Mouse (Mus musculus): ENCODE data around the gene Tmbim6. TPM values are rescaled to one million over a fixed set of nuclear protein-coding genes. Genes with fewer than 3 reads are reported as not detected.

Gene Tmbim6
- polyA plus RNA-seq, 1 experiment from 2014 or later: 227 TPM

DNA sequence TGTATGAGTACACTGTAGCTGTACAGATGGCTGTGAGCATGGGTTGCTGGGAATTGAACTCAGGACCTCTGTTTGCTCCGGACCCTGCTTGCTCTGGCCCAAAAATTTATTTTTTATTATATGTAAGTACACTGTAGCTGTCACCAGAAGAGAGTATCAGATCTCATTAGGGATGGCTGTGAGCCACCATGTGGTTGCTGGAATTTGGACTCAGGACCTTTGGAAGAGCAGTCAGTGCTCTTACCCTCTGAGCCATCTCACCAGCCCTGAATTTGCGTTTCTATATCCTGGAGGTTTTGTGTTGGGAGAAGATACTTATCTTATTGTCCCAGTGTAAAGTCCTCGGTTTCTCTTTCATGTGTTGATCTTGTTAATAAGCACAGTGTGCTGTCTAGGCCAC, 5.9 kb upstream of the Tmbim6 start:
- ATAC-seq: no peak
- no peak overlapping the region for H3K4me2 ChIP-seq
- no peaks in the 10 kb centered on the region for H3K27me3 ChIP-seq
- 73% methylated on average over 3 of the region's 3 CpGs for WGBS
- H3K4me3 ChIP-seq: no peak overlapping the region
- H3K9me3 ChIP-seq (replicated peaks): no peaks in the 10 kb centered on the region
- no peak overlapping the region for H3K9ac ChIP-seq
- H3K27ac ChIP-seq: no peak overlapping the region
- no peaks in the 10 kb centered on the region for H3K36me3 ChIP-seq (ENCODE audit: poor library complexity, severe bottlenecking)
- H3K4me1 ChIP-seq: no peaks in the 10 kb centered on the region

DNA sequence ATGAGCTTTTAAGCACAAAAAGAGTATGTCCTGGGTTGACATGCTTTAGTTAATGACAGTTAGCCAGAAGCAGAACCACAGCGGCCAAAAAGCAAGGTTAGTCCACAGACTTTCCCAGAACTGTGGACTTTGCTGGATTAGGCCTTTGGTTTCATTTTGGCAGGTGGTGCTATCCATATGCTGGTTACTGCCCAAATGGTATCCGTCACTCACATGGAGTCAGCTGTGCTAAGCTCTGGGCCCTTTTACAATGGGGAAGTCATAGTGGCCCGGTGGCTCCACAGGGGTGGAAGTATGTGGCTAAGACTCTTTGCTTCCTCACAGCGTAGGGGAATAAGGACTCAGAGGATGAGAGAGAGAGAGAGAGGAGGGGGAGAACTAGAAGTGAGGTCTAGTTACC, 4.7 kb upstream of the Tmbim6 start:
- Histone ChIP-seq H3K27ac (no peak overlapping the region), H3K4me2 (no peak overlapping the region), H3K9me3 (replicated peaks) (no peaks in the 10 kb centered on the region), H3K4me1 (peaks cover 6% of the 10 kb centered on the region), H3K4me3 (no peak overlapping the region), H3K27me3 (no peaks in the 10 kb centered on the region), H3K36me3 (ENCODE audit: poor library complexity, severe bottlenecking) (no peaks in the 10 kb centered on the region), H3K9ac (no peak overlapping the region)
- 73% methylated on average over 4 of the region's 4 CpGs for WGBS
- no peak for ATAC-seq

DNA sequence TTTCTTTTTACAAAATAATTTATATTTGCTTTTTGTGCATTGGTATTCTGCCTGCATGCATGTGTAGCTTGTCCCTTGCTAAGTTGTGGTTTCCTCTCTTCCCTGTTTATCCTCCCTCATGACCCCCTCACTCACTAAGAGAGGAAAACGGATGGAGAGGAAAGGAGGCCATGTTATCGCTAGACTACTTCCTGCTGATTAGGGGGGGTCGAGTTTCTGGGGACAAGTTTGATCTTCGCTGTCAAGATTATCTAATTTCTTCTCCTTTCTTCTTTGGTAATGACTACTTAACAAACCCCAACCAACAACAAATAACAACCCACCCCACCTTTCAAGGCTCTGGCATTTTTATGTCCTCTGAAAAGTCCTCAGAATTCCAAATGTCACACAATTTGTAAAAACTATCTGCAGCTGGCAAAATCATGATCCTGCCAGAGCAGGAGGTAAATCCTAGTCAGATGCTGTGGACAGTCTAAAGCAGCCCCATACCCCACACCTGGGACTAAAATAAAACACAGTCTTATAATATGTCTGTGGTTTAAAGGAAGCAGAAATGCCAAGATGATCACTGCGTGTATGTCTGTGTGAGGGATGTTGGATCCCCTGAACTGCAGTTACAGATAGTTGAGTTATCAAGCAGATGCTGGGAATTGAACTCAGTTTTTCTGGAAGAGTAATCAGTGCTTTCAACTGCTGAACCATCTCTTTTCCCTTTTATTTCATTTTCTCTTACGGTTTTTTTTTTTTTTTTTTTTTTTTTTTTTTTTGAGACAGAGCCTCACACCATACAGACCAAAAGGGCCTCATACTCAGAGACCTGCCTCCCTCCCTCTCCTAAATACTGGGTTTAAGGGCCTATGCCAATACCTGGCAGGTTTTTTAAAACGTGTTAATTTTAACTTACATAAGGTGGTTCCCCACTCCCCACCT, 1.9 kb upstream of the Tmbim6 start:
- no peak overlapping the region for H3K4me2 ChIP-seq
- ATAC-seq: no peak
- H3K27ac ChIP-seq: no peak overlapping the region
- no peaks in the 10 kb centered on the region for H3K27me3 ChIP-seq
- H3K36me3 ChIP-seq (ENCODE audit: poor library complexity, severe bottlenecking): no peaks in the 10 kb centered on the region
- no peaks in the 10 kb centered on the region for H3K9me3 ChIP-seq (replicated peaks)
- H3K4me1 ChIP-seq: peaks cover 29% of the 10 kb centered on the region
- H3K9ac ChIP-seq: no peak overlapping the region
- 81% methylated on average over 7 of the region's 7 CpGs for WGBS
- H3K4me3 ChIP-seq: no peak overlapping the region

DNA sequence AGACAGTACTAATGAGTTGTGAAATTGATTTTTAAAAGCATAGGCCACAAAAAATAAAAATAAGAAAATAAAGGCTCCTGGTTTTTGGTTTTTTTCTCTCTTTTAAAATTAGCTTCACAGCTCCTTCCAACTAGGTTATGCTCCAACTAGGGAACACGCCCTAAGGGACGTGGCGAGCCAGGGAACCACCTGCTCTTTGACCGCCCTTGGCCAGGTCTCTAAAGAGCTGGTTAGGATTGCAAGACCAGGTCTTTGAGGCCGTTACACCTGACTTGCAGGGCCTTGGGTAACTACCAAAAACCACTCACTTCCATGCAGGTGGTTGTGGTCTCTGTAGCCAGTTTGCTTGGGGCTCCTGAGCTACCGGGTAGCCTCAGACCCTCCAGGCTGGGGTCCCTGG, 707 bp upstream of the Tmbim6 start:
- Histone ChIP-seq H3K27ac (no peak overlapping the region), H3K36me3 (ENCODE audit: poor library complexity, severe bottlenecking) (no peaks in the 10 kb centered on the region), H3K4me3 (peak overlapping the region; percentile 85), H3K4me2 (peak overlapping the region; percentile 71), H3K9me3 (replicated peaks) (no peaks in the 10 kb centered on the region), H3K4me1 (peaks cover 41% of the 10 kb centered on the region), H3K9ac (peak overlapping the region; percentile 56; the same call in 1 of the 2 replicates), H3K27me3 (no peaks in the 10 kb centered on the region)
- no peak for ATAC-seq
- 80% methylated on average over 6 of the region's 6 CpGs for WGBS

DNA sequence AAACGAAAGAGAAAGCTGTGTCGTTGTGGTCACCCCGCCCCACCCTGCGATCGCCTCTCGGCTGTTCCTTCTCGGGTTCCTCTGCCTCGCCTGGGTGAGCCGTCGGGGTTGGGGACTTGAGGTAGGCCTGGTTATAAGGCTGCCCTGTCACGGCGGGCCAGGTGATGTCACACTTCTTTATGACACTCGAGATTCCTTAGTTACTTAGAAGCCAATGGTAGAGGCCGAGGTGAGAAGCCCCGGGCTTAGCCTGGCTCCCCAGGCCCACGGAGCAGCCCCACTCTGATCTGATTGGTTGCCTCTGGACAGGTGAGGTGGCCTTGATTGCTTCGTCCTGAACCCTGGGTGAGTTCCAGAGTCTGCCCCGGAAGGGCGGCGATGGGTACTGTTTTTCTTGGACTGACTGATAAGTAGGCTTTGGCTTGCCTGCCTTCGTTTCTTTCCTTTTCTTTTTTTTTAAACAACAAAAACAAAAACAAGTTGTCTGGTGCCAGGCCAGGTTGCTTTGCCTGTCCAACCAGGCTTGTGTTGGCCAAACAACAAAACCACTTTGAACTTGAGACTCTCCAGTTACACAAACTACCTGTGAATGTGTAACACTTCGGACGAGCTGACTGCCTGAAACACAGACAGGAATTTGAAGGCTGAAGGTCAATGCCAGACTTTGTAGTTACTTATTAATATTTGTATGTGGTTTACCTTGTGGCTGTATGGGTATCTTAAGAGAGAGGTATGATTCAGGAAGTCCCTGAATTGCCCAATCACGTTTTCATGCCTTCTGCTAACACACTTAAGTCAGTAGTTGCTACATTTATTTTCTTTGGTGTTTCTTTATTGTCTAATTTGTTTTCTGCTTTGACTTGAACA, 937 bp downstream of the Tmbim6 start:
- Histone ChIP-seq H3K4me3 (peak overlapping the region; percentile 85), H3K27me3 (no peaks in the 10 kb centered on the region), H3K9ac (peak overlapping the region; percentile 92), H3K27ac (peak overlapping the region; percentile 79), H3K4me2 (peak overlapping the region; percentile 97), H3K36me3 (ENCODE audit: poor library complexity, severe bottlenecking) (no peaks in the 10 kb centered on the region), H3K4me1 (peaks cover 43% of the 10 kb centered on the region), H3K9me3 (replicated peaks) (no peaks in the 10 kb centered on the region)
- no peak for ATAC-seq
- WGBS: 13% methylated on average over 24 of the region's 24 CpGs

DNA sequence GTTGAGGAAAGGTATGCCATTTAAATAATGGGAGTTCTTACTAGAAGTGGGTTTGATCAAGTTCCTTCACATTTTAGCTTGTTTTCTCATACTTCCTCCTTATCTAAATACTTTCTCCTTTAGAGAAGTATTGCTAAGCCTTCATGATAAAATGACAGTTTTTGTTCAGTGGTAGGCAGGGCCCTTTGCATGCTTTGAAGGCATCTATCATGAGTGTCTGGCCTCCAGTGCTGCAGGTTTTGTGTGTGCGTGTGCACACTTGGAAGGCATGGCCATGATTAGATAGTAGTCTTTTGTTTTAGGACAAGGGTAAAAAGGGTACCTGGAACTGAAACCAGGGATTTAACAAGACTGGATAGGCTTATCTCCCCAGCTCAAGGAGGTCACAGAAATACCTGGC, 3.8 kb downstream of the Tmbim6 start:
- Histone ChIP-seq H3K4me2 (no peak overlapping the region), H3K4me1 (peaks cover 52% of the 10 kb centered on the region), H3K4me3 (no peak overlapping the region), H3K27ac (no peak overlapping the region), H3K9me3 (replicated peaks) (no peaks in the 10 kb centered on the region), H3K27me3 (no peaks in the 10 kb centered on the region), H3K36me3 (ENCODE audit: poor library complexity, severe bottlenecking) (no peaks in the 10 kb centered on the region), H3K9ac (no peak overlapping the region)
- 85% methylated on average over 1 of the region's 1 CpGs for WGBS
- ATAC-seq: no peak

DNA sequence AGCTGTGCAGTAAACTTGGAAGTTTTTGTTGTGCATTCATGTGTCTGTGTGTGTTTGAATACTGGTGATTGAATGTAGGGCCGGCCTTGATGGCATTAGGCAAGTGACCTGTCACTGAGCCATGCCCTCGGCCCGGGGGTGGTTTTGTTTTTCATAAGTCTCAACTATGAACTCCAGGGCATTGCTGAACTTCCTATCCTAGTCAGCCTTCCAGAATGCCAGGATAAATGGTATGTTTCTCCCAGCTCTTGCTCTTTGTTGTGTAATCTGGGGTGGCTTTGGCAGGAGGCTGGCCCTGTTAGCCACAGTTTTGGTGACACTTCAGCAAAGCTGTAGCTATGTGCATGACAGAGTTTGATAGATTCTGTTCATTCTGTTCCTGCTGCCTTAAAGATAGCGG, 4.2 kb downstream of the Tmbim6 start:
- no peaks in the 10 kb centered on the region for H3K9me3 ChIP-seq (replicated peaks)
- H3K9ac ChIP-seq: no peak overlapping the region
- H3K27me3 ChIP-seq: no peaks in the 10 kb centered on the region
- H3K27ac ChIP-seq: no peak overlapping the region
- ATAC-seq: no peak
- H3K36me3 ChIP-seq (ENCODE audit: poor library complexity, severe bottlenecking): peaks cover under 1% of the 10 kb centered on the region; the same call in 1 of the 2 replicates
- 77% methylated on average over 4 of the region's 4 CpGs for WGBS
- no peak overlapping the region for H3K4me3 ChIP-seq
- H3K4me2 ChIP-seq: no peak overlapping the region
- H3K4me1 ChIP-seq: peaks cover 52% of the 10 kb centered on the region

DNA sequence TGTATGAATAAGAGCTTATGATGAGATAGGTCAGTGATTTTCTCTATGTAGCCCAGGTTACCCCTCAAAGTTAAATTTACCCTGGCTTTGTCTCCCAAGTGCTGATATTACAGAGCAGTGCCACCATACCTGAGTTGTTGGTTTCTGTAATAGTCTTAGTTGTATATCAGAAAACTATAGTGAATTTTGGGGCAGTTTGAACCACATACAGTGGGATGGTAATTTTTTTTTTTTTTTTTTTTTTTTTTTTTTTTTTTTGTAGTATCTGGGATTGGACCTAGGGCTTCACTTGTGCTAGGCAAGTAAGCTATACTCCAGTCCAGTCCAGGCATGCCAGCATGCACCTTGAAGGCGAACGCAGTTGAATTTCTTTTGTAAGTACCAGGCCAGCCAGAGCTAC, 4.9 kb downstream of the Tmbim6 start:
- Histone ChIP-seq H3K27me3 (no peaks in the 10 kb centered on the region), H3K4me2 (no peak overlapping the region), H3K9me3 (replicated peaks) (no peaks in the 10 kb centered on the region), H3K36me3 (ENCODE audit: poor library complexity, severe bottlenecking) (peaks cover 8% of the 10 kb centered on the region), H3K4me3 (no peak overlapping the region), H3K9ac (no peak overlapping the region), H3K27ac (no peak overlapping the region), H3K4me1 (peaks cover 46% of the 10 kb centered on the region)
- 94% methylated on average over 2 of the region's 2 CpGs for WGBS
- no peak for ATAC-seq

DNA sequence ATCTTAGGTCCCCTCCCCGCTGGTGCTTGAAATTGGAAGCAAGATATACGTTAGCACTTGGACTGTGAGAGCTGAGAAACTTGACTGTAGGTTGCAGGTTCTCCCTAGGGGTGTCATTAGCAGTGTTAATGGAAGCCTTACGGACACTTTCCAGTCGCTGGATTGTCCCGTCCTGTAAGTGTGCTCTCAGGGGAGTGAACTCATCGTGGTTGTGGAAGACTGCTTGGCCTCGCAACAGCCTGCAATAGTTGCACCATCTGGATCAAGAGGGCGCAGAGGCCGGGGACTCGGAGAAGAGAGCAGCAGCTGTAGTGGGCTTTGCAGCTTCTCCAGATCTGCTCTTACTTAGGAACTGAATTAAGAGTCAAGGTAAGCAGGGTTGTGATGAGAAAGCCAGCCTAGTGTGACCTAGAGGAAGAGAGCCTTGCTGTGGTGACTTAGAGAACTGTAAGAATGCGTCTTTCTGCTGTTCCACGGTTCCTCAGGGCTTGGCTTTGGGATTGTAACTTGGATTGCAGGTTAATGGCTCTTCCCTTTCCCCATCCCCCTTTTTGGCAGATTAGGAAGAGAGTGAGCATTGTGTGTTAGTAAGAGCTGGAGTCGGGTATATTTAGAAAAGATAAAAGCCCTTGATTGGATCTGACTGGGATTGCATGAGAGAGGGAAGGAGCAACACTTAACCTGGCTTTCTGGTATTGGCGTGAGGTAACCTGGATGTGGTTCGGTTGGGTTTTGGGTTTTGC, 7.0 kb downstream of the Tmbim6 start:
- no peaks in the 10 kb centered on the region for H3K27me3 ChIP-seq
- peaks cover 34% of the 10 kb centered on the region for H3K4me1 ChIP-seq
- H3K27ac ChIP-seq: no peak overlapping the region
- ATAC-seq: no peak
- WGBS: 80% methylated on average over 15 of the region's 15 CpGs
- no peaks in the 10 kb centered on the region for H3K9me3 ChIP-seq (replicated peaks)
- H3K4me2 ChIP-seq: no peak overlapping the region
- H3K4me3 ChIP-seq: no peak overlapping the region
- peaks cover 29% of the 10 kb centered on the region for H3K36me3 ChIP-seq (ENCODE audit: poor library complexity, severe bottlenecking)
- no peak overlapping the region for H3K9ac ChIP-seq

DNA sequence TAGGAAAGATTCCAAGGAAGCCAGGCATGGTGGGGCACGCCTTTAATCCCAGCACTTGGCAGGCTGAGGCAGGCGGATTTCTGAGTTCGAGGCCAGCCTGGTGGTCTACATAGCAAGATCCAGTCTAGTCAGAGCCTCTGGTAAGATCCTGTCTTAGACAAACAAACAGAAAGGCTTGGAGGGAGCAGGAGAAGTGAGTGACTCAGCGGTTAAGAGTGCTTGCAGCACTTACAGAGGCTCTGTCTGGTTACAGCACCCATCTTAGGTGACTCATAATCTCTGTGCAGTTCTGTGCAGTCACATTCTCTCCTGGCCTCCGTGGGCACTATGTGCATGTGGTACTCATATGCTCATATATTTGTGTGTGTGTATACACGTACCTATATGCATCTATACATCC, 7.9 kb downstream of the Tmbim6 start:
- no peaks in the 10 kb centered on the region for H3K9me3 ChIP-seq (replicated peaks)
- H3K4me2 ChIP-seq: no peak overlapping the region
- H3K36me3 ChIP-seq (ENCODE audit: poor library complexity, severe bottlenecking): peaks cover 38% of the 10 kb centered on the region
- ATAC-seq: no peak
- H3K27me3 ChIP-seq: no peaks in the 10 kb centered on the region
- H3K9ac ChIP-seq: no peak overlapping the region
- no peak overlapping the region for H3K4me3 ChIP-seq
- WGBS: 90% methylated on average over 6 of the region's 6 CpGs
- H3K4me1 ChIP-seq: peaks cover 25% of the 10 kb centered on the region
- no peak overlapping the region for H3K27ac ChIP-seq

DNA sequence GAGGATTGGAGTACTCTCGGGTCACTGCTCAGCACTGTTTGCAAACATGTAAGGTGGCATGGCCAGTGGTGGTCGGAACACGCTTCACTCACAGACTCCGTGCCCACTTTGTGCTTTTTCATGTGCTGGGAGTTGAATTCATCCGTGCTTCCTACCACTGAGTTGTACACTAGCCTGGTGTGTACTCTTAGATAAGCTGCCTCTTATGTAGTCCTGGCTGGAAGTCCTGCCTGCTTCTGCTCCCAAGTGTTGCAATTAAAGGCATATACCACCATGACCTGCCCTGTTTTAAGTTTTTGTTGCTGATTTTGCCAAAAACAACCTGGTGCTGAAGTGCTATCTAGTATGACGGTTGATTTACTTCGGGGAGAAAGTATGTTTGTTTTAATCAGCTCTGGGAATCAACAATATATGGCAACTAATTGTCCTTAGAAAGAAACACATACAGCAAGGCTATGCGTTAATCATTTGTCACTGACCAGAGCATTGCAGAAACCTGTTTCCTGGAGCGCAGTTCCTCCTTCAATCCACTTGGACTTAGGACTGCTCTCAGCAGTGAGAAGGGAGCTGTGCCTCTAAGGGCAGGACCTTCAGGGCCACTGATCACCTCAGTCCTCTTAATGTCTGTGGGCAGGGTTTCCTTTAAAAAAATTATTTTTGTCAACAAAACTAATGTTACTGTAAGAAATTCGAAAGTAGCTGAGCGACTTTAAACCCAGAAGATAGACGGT, 10.6 kb downstream of the Tmbim6 start:
- Histone ChIP-seq H3K4me1 (peaks cover 9% of the 10 kb centered on the region), H3K9ac (no peak overlapping the region), H3K4me2 (no peak overlapping the region), H3K27me3 (no peaks in the 10 kb centered on the region), H3K9me3 (replicated peaks) (no peaks in the 10 kb centered on the region), H3K27ac (no peak overlapping the region), H3K36me3 (ENCODE audit: poor library complexity, severe bottlenecking) (peaks cover 65% of the 10 kb centered on the region), H3K4me3 (no peak overlapping the region)
- WGBS: 94% methylated on average over 12 of the region's 12 CpGs
- no peak for ATAC-seq
